Mouse (Mus musculus): ENCODE data around the gene Notch2.

The Notch2 gene

GRCm38 (mm10) chr3:98151016-98151415 lies 137.7 kb downstream of the Notch2 start:
- in situ Hi-C loops (cut with MboI, MseI): no loop called here

GRCm38 (mm10) chr3:98153460-98153859 lies 140.1 kb downstream of the Notch2 start:
- in situ Hi-C loops (cut with MboI, MseI): no loop called here

GRCm38 (mm10) chr3:98156158-98156557 lies 142.8 kb downstream of the Notch2 start:
- in situ Hi-C loops (cut with MboI, MseI): no loop called here

- in situ Hi-C loops (cut with MboI, MseI): no loop called here
Observed at GRCm38 (mm10) chr3:98157073-98157472, 143.7 kb downstream of the Notch2 start.

GRCm38 (mm10) chr3:98157585-98157984 lies 144.3 kb downstream of the Notch2 start:
- in situ Hi-C loops (cut with MboI, MseI): no loop called here

GRCm38 (mm10) chr3:98158646-98159045 lies 145.3 kb downstream of the Notch2 start:
- in situ Hi-C loops (cut with MboI, MseI): no loop called here

GRCm38 (mm10) chr3:98159289-98159688 lies 146.0 kb downstream of the Notch2 start:
- in situ Hi-C loops (cut with MboI, MseI): no loop called here

- in situ Hi-C loops (cut with MboI, MseI): no loop called here
Observed at GRCm38 (mm10) chr3:98160330-98160729, 147.0 kb downstream of the Notch2 start, which contains the start of gene Adam30. Gene Adam30, plus strand, starts transcription at chr3:98160630.

GRCm38 (mm10) chr3:98178340-98178739 lies 165.0 kb downstream of the Notch2 start:
- in situ Hi-C loops (cut with MboI, MseI): loop anchor here (10.0 kb wide), 1 partner anchor 136 kb away; no protein-coding TSS in a partner anchor

- in situ Hi-C loops (cut with MboI, MseI): no loop called here
Observed at GRCm38 (mm10) chr3:98180805-98181204, 167.5 kb downstream of the Notch2 start.

GRCm38 (mm10) chr3:98185163-98185714 lies 171.9 kb downstream of the Notch2 start:
- in situ Hi-C loops (cut with MboI, MseI): no loop called here

GRCm38 (mm10) chr3:98187777-98188176 lies 174.4 kb downstream of the Notch2 start:
- in situ Hi-C loops (cut with MboI, MseI): no loop called here

- in situ Hi-C loops (cut with MboI, MseI): no loop called here
Observed at GRCm38 (mm10) chr3:98197711-98198532, 184.6 kb downstream of the Notch2 start.

- in situ Hi-C loops (cut with MboI, MseI): no loop called here
Observed at GRCm38 (mm10) chr3:98199747-98200146, 186.4 kb downstream of the Notch2 start.

All from T-helper 1 cell (primary cell).